Mouse (Mus musculus) liver (tissue): Measurements from ENCODE around the gene Cdca3.
A peak's percentile ranks its signal among the peaks of the same experiment; 100 is the strongest.
"Not testable (repeated sequence)": the region's sequence is repeated elsewhere in the genome, so short reads cannot be mapped to it uniquely, and the experiment has no call there.

ENCODE experiments used
- DNase-seq: peaks from one replicate; pipeline ENCODE4 v3.0.0-alpha.2; 2020; ENCODE audit warnings: mixed read lengths

Gene Cdca3

DNA sequence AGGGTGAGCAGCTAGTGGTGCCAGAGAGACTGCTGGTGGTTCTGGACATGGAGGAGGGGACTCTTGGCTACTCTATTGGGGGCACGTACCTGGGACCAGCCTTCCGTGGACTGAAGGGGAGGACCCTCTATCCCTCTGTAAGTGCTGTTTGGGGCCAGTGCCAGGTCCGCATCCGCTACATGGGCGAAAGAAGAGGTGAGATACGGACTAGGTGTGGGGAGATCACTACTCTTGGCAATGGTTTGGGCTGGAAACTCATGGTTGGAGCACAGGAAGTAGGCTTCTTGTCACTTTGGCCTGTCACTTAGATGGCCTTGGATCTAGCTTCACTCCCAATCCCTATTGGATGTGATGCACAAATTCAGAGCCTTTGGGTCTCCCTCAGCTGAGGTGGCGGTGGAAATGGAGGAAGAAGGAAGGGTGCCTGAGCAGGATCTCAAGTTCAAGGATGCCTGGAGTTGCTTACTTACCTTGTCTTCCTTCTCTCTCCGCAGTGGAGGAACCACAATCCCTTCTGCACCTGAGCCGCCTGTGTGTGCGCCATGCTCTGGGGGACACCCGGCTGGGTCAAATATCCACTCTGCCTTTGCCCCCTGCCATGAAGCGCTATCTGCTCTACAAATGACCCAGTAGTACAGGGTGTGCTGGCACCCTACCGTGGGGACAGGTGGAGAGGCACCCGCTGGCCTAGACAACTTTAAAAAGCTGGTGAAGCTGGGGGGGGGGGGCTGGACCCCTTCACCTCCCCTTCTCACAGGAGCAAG, 19.4 kb upstream of the Cdca3 start:
- DNase-seq = no peak

DNA sequence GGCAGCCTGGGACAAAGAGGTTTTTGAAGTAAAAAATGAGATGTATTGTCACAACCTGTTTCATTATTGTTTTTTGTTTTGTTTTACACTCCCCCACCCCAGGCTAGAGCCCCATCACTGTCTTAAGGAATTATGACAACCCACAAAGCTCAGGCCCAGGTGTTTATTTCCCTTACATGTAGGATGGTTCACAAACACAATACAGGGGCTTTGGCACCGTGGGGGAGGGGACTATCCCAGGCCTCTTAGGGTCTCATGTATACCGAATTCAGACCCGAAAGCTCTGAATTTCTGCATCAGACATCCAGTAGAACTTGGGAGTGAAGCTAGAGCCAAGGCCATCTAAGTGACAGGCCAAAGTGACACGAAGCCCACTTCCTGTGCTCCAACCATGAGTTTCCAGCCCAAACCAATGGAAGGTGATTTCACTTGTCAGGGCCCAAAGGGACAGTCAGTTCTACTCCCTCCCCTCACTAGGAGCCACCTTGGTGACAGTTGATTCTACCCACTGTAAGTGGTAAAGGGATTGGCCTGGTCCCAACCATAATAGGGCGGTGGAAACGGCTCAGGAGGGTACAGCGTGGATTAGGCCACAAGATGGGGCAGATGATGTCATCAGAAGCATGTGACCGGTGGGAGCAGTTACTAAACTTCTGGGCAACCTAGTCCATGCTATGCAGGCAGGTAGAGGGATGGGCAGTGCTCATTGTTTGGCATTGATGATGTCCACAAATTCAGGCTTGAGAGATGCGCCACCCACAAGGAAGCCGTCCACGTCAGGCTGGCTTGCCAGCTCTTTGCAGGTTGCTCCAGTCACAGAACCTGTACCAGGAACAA, 18.6 kb upstream of the Cdca3 start:
- DNase-seq = not testable (repeated sequence)

DNA sequence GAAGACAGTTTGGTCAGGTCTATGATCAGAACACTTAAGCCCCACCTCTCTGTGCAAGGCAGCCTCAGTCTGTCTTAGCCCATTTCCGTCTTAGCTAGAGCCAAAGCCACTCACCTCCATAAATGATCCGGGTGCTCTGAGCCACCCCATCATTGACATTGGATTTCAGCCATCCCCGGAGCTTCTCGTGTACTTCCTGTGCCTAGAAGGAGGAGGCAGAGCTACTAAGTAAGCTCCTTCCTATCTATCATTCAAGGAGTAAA, 18.0 kb upstream of the Cdca3 start:
- peak; percentile 2 for DNase-seq

DNA sequence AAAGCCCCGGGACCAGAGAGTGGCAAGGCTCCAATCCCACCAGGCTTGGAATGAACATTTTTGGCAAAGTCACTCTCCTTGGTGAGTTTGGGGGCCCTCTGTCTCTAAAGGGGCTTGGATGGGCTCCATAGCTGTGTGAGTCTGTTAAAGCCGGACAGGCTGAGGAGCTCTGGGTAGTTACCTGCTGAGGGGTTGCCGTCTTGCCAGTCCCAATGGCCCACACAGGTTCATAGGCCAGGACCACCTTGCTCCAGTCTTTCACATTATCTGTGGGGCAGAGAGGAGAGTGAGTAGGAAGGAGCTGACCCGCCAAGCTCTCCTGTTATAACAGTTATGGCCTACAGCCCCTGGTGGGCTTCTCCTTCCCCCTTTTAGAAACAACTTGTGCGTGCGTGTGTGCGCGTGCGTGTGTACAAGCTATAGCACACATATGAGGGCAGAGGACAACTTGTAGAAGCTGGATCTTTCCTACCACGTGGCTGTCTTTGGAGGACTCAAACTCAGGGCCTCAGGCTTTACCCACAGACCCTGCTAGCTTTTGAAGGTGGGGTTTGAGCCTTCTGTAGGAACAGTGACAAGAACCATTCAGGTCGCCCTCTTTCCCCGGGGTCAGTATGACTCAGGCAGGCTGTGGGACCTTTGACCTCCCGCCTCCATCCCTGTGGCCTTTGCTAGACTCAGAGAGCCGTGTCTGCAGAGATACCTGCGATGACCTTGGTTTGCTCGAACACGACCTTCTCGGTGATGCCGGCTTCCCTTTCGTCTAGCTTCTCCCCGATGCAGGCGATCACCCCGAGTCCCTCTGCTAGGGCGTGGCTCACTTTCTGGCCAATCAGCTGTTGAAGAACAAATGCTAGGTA, 17.4 kb upstream of the Cdca3 start:
- peak; percentile 38 for DNase-seq

DNA sequence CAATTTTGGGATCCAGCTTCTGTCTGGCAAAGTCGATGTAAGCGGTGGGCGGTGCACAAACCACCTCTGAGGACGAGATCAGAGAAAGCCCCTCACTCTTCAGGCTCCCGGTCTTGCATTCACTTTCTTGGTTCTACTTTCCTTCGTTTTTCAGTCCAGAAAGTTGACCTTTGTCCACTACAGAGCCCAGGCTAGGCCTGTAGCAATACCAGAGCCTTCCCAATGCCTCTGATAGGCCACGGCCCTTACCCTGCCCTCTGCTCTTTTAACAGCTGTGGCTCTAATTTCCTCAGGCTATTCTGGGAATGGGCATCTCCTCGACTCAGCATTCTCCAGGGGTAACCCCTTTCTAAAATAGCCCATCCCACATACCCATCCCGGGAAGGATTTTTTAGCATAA, 16.5 kb upstream of the Cdca3 start:
- peak; percentile 10 for DNase-seq

DNA sequence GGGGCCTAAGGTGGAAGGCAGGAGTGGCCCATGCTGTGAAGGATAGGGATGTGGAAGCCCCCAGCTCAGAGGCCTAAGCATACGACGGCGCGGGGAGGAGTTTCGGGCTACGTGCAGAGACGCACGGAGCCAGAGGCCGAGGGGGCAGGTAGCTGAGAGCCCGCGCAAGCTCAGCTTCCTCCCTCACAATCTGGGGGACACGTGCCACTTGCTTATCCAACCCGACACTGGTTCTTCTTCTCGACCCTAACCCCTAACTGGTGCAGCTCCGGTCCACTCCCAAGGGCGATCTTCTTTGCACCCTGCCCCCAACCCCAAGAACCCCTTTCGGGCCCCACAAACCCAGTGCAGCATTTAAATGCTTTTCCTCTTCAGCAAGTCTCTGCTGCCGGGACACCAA, 15.9 kb upstream of the Cdca3 start:
- peak; percentile 85 for DNase-seq

DNA sequence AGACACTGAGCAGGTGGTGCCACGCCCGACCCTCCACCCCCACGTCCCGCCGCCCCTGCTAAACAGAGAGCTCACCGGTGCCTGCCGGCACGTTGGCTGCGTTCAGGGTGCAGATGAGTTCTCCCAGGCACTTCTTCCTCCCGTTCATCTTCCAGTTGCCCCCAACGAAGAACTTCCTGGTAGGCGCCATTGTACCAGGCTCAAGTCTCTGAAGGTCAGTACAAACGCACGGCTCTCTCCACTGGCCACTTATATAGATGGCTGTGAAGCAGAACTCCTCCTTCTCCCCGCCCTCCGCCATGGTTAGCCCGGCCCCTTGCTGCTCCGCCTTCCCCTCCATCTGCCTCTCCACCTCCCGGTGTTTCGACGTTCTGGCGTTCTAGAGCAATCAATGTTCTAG, 15.4 kb upstream of the Cdca3 start, which contains the start of gene Tpi1:
Gene Tpi1, minus strand, starts transcription at position 364 of the 400 bp plus-strand sequence.
- peak; percentile 93 for DNase-seq

DNA sequence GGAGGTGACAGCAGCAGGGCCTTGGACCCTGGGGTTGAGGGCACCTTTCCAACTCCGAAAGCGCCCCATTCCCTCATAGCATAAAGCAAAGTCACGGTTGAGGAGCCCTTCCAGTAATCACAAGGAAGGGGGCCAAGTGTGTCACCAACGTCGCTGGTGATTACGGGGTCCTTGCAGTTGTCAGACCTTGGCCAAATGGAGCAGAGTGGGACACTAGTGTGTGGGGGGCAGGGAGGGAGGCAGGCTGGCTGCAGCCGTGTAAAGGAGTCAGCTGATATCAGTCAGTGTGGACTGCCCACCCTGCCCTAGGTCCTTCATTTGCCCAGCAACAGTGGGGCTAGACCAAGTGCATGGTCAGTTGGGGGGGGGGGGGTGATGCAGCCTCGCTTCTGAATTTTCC, 14.9 kb upstream of the Cdca3 start:
- DNase-seq = no peak

DNA sequence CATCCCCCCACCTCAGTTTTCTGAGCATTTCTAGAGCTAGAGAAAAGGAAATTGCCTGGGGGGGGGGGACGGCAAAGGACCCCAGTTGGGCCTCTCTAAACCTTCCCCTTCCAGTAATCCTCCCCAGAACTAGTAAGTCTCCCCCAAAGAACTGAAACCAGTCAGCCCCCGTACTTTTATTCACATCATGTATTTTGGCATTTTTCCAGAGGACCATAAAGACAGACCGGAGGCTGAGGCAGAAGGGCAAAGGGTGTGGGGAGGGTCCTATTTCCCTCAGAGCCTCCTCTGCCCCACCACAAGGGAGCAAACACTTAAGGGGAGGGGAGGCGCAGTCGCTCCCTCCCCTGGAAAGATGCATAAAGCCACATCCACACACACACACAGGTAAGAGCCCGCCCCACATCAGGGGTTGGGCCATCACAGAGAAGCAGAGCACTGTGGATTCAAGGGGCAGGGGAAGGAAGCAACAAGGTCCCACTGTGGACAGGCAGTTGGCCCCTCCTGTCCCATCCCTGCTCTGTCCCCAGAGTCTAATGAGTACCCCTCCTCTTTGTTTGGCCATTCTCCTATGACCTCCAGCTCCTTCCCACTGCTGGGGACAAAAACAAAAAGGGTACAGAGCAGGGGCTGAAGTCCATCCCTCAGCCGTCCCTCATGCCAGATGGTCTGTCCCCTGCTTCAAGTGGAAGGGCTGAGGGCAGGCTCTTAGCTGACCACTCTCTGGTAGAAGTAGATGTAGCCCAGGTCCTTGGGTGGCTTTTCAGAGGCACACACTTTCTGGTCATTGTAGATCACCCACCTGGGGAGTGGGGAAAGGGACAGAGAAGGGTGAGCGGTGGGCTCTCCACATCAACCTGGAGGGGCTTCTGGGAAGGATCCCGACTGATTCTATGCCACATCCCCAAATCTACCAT, 14.2 kb upstream of the Cdca3 start:
- DNase-seq = peak; percentile 3

DNA sequence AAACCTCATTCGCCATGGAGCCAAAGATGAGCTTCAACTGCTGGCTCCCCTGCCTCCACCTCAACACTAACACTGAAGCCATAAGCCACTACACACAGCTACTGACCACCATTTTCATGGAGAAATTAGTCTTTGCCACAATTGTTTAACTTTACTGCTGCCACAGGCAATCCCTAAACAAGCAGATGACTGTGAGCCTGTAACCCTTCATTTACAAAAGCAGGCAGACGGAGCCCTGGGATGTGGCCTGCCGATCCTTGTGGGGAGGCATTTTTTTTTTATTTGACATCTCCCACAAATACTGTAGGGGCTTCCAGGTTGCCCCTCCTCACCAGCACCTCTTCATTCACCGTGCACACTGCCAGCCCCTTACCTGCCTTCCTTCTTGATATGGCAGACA, 12.7 kb upstream of the Cdca3 start:
- no peak for DNase-seq

DNA sequence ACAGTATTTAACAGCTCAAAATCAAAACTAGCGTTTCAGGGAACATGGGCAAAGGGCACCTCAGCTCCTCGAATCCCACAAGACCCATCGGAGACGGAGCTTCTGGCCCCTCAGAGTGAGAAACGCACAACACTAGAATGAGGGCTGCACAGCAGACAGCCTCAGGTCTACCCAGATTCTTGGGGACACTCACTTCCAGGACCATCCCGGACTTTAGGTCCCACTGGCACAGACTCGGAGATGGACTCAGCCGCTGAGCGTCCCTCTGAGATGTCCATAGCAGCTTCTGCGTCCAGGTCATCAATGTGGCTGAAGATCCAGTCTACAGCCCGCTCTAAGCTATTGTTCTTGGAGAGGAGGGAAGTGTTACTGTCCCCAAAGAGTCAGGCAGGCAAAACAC, 12.2 kb upstream of the Cdca3 start:
- no peak for DNase-seq

DNA sequence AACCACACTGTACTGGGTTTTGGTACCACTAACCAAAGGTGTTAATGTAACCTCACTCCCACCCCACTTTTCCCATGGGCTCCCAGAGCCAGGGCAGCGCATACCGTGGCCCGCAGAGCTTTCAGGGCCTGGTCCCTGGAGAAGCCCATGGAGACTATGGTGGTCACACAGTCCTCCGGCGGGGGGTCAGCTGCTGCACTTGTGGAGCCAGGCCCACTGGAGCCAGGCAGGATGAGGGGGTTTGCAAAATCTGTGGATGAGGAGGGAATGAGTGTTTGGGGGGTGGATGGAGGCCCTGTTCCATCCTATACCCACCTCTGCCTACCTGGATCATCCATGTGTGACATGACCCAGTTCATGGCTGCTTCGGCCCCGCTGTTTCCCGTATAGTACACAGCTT, 11.8 kb upstream of the Cdca3 start:
- no peak for DNase-seq

DNA sequence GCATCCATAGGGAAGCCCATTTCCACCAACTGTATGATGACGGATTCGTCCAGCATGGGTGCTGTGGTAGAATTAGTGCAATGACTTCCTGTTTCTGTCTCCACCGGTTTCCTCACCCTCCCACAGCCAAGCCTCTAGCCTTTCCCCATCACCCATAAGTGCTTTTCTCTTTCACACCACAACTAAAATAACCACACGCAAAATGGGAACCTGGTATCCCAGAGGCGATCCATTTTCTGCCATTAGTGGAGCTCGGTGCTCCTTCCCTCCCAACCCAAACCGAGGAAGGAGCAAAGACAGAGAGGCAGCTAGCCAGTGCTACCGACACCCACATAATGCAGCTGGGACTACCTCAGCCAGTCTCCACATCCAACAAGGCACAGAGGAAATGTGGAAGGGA, 11.4 kb upstream of the Cdca3 start:
- DNase-seq = no peak

DNA sequence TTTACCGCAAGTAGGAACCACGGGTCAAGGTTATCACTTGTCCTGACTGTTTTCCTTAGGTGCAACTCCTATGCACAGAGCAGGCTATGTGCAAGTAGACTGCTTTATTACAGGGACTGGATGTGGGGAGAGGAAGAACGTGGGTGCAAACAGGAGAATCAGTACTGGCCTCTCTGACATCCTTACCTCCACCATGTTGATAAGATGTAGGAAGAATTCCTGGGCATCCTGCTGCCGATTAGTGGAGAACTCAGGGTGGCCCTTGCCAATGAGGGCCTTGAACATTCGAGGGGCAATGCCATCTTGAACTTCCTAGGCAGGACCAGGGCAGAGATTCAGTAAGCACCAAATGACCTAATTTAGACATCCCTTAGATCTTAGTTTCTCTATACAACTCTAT, 8.5 kb upstream of the Cdca3 start:
- DNase-seq = no peak

DNA sequence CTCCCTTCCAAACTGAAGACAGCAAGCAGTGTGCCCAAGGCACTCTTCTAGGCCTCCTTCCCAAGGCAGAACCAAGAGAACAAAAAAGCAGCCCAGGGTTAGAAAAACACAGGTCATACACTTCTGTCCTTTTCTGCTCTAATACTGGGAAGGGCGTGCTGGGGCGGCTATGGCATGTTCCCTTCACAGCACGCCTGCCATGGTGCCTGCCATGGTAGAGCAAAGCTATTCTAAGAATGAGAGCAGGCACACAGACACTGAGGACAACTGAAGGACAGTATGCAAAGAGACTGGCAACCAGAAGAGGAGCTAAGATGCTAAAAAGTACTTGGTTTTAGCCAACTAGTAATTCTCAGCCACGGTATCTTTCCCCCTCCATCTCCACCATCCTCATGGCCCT, 7.3 kb upstream of the Cdca3 start:
- DNase-seq = no peak

DNA sequence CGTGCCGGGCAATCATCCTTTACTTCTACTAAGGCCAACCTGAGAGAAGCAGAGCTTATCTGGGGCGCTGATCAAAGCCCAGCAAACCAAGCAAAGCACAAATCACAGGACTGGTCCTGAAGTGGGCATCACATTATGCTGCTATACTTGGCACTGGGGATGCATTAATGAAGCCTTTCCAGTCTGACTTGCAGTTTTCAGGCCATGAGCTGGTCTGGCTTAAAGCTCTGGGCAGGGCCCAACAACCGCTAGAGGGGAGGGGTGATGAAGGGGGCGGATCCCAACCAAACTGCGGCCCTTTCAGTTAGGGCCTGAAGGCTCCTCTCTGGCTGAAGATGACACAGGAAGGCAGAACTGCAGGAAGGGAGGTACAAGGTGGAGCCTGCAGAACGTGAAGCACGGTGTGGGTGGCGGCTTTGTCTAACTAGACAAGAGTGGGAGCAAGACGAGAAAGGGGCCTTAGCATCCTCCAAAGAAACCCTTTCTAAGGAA, 1.2 kb upstream of the Cdca3 start:
- DNase-seq = peak; percentile 69

DNA sequence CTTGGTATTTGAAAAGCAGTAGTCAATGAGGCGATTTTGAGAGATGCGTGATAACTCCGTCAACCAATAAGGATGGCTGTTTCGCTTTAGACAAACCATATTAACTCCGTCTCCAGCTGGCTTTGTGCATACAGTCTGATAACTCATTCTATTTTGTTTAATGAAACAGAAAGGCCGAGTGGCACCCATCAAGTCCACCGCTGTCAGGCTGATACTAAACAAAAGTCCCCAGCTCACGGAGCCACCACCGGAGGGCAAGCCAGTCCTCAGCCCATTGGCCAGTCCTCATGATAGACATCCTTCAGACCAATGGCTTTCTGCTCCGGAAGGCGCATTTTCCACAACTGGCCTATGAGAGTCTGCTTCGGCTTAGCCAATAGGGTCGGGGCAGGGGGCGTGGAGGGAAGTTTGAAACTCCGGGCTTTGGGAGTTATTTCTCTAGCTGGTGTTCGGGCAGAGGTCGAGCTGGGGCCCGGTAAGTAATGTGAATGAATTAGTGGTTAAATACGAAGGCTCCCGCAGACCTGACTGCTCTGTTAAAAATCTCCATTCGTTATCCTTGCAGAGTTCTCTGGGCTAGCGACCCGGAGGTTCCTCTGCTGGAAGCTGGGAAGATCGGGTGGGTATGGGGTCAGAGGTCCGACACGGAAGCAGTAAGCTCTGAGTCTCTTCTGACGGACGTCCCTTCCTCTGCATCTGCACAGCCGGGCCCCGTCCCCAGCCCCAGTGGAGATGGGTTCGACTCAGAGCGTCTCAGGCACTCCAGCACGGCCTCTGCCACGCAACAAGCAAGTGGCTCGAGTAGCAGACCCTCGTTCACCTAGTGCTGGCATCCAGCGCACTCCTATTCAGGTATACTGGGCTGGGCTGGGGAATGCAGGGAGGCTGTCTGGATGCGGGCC, 703 bp downstream of the Cdca3 start:
- DNase-seq = peak; percentile 95

DNA sequence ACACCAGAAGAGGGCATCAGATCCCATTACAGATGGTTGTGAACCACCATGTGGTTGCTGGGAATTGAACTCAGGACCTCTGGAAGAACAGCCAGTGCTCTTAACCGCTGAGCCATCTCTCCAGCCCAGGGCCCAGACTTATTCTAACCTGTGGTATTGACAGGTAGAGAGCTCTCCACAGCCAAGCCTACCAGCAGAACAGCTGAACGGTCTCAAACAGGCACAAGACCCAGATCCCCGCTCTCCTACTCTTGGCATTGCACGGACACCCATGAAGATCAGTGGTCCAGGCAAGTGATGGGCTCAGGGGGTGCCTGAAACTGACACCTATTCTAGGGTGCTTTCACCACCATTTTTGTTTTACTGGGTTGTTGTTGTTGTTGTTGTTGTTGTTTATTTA, 1.9 kb downstream of the Cdca3 start:
- DNase-seq = not testable (repeated sequence)

DNA sequence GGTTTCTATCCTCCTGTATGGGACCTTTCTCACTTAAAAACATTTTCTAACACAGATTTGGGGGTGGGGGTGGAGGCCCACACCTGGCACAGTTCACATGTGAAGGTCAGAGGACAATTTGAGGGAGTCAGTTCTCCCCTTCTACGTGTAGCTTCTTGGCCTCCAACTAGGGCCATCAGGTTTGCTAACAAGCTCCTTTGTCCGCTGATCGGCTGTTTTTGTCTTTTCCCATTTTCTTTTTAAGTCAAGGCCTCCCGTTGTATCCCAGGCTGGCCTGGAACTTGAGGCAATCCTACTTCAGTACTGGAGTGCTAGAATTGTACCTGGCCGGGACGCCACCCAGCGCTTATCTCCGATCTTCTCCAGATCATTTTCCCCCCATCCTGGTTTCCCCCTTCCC, 2.3 kb downstream of the Cdca3 start:
- DNase-seq = no peak

DNA sequence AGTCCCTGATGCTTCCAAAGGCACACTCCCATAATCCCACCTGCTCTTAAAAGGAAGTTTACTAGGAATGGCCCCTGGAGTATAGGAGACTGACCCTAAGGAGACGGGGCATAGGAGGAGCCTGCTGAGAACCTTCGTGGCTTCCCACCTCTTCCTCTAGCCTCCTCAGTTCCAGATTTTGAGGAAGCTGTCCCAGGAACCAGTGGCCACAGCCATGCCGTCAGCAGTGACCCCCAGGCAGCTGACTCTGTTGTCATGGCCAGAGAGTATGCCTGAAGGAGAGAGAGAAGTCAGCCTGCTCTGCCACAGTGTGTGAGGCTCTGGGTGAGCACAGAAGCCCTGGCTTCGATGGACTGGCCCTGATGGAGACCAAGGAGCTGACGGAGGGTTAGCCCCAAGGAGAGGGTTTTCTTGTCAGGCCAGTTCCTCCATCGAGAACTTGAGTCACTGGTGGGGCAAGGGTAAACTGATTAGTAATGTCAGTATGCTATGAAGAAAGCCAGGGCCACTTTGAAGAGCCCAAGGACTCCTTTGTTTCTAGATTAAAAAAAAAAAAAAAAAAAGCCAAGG, 5.2 kb downstream of the Cdca3 start:
- DNase-seq = no peak

DNA sequence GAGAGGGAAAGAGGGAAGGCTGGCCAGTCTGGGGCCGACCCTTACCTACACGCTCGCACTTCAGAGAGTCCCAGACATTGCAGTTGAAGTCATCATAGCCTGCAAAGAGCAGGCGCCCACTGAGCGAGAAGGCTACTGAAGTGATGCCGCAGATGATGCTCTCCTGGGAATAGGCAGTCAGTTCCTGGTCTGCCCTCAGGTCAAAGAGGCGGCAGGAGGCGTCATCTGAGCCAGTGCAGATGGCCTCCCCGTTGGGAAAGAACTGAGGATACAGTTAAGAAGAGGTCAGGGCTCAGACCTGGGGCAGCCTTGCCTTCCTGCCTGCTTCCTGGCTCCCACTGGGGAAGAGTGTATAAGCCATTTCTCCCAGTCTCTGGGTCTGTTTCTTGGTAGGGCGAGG, 6.2 kb downstream of the Cdca3 start:
- no peak for DNase-seq
